Mouse (Mus musculus): ENCODE results near the gene Ccer2. TPM values are rescaled to one million over a fixed set of nuclear protein-coding genes. Genes with fewer than 3 reads are reported as not detected.

Gene Ccer2
- polyA plus RNA-seq, 1 experiment from 2014 or later, result 128 TPM

- Histone ChIP-seq H3K4me3 (replicated peaks) (no peak overlapping the region), H3K27ac (replicated peaks) (no peak overlapping the region), H3K4me2 (replicated peaks) (no peak overlapping the region), H3K9ac (no peak overlapping the region), H3K36me3 (peaks cover 3% of the 10 kb centered on the region), H3K9me3 (replicated peaks) (no peaks in the 10 kb centered on the region), H3K4me1 (peaks cover 37% of the 10 kb centered on the region), H3K27me3 (no peaks in the 10 kb centered on the region)
- no peak for ATAC-seq (ENCODE audit: insufficient number of reproducible peaks, low FRiP score, low TSS enrichment, low read depth)
- WGBS, result 81% methylated on average over 14 of the region's 14 CpGs
These were observed 36.6 kb downstream of the Ccer2 start for GRCm38 (mm10) chr7:28792391-28793185.

- ATAC-seq (ENCODE audit: insufficient number of reproducible peaks, low FRiP score, low TSS enrichment, low read depth), result no peak
- Histone ChIP-seq H3K27me3 (no peaks in the 10 kb centered on the region), H3K4me1 (peaks cover 27% of the 10 kb centered on the region), H3K4me2 (replicated peaks) (no peak overlapping the region), H3K9ac (no peak overlapping the region), H3K9me3 (replicated peaks) (no peaks in the 10 kb centered on the region), H3K27ac (replicated peaks) (no peak overlapping the region), H3K36me3 (no peaks in the 10 kb centered on the region), H3K4me3 (replicated peaks) (no peak overlapping the region)
- WGBS, result 44% methylated on average over 2 of the region's 2 CpGs
These were observed 37.9 kb downstream of the Ccer2 start for GRCm38 (mm10) chr7:28793834-28794233.

- Histone ChIP-seq H3K9me3 (replicated peaks) (no peaks in the 10 kb centered on the region), H3K36me3 (no peaks in the 10 kb centered on the region), H3K27me3 (no peaks in the 10 kb centered on the region), H3K9ac (no peak overlapping the region), H3K27ac (replicated peaks) (no peak overlapping the region), H3K4me3 (replicated peaks) (no peak overlapping the region), H3K4me1 (peaks cover 20% of the 10 kb centered on the region), H3K4me2 (replicated peaks) (no peak overlapping the region)
- WGBS, result 75% methylated on average over 3 of the region's 3 CpGs
- ATAC-seq (ENCODE audit: insufficient number of reproducible peaks, low FRiP score, low TSS enrichment, low read depth), result no peak
These were observed 38.5 kb downstream of the Ccer2 start for GRCm38 (mm10) chr7:28794496-28794895.

GRCm38 (mm10) chr7:28795832-28796231, 39.9 kb downstream of the Ccer2 start:
- no peak for ATAC-seq (ENCODE audit: insufficient number of reproducible peaks, low FRiP score, low TSS enrichment, low read depth)
- Histone ChIP-seq H3K4me3 (replicated peaks) (no peak overlapping the region), H3K36me3 (no peaks in the 10 kb centered on the region), H3K9me3 (replicated peaks) (no peaks in the 10 kb centered on the region), H3K4me1 (peaks cover 13% of the 10 kb centered on the region), H3K9ac (no peak overlapping the region), H3K27ac (replicated peaks) (peak overlapping the region; percentile 53; the same call in 1 of the 2 replicates), H3K4me2 (replicated peaks) (no peak overlapping the region), H3K27me3 (no peaks in the 10 kb centered on the region)
- 78% methylated on average over 15 of the region's 15 CpGs for WGBS

- H3K4me2 ChIP-seq (replicated peaks), result peak overlapping the region; percentile 43
- no peaks in the 10 kb centered on the region for H3K9me3 ChIP-seq (replicated peaks)
- H3K27ac ChIP-seq (replicated peaks), result peak overlapping the region; percentile 53
- peak overlapping the region; percentile 22 for H3K4me3 ChIP-seq (replicated peaks)
- peaks cover 19% of the 10 kb centered on the region for H3K4me1 ChIP-seq
- no peaks in the 10 kb centered on the region for H3K27me3 ChIP-seq
- 17% methylated on average over 32 of the region's 32 CpGs for WGBS
- ATAC-seq (ENCODE audit: insufficient number of reproducible peaks, low FRiP score, low TSS enrichment, low read depth), result peak; percentile 68; the same call in 1 of the 2 replicates
- no peaks in the 10 kb centered on the region for H3K36me3 ChIP-seq
- H3K9ac ChIP-seq, result peak overlapping the region; percentile 13; the same call in 1 of the 2 replicates
These were observed 40.6 kb downstream of the Ccer2 start for GRCm38 (mm10) chr7:28796562-28796975.

GRCm38 (mm10) chr7:28799994-28800393, 44.0 kb downstream of the Ccer2 start:
- no peaks in the 10 kb centered on the region for H3K36me3 ChIP-seq
- no peaks in the 10 kb centered on the region for H3K9me3 ChIP-seq (replicated peaks)
- H3K27me3 ChIP-seq, result no peaks in the 10 kb centered on the region
- no peak for ATAC-seq (ENCODE audit: insufficient number of reproducible peaks, low FRiP score, low TSS enrichment, low read depth)
- no peak overlapping the region for H3K4me2 ChIP-seq (replicated peaks)
- no peak overlapping the region for H3K27ac ChIP-seq (replicated peaks)
- WGBS, result 93% methylated on average over 9 of the region's 9 CpGs
- H3K9ac ChIP-seq, result no peak overlapping the region
- peaks cover 43% of the 10 kb centered on the region for H3K4me1 ChIP-seq
- H3K4me3 ChIP-seq (replicated peaks), result no peak overlapping the region

- no peak for ATAC-seq (ENCODE audit: insufficient number of reproducible peaks, low FRiP score, low TSS enrichment, low read depth)
- Histone ChIP-seq H3K4me2 (replicated peaks) (no peak overlapping the region), H3K4me1 (peaks cover 41% of the 10 kb centered on the region), H3K27me3 (no peaks in the 10 kb centered on the region), H3K4me3 (replicated peaks) (no peak overlapping the region), H3K9ac (no peak overlapping the region; the same call in 1 of the 2 replicates), H3K9me3 (replicated peaks) (no peaks in the 10 kb centered on the region), H3K36me3 (no peaks in the 10 kb centered on the region), H3K27ac (replicated peaks) (peak overlapping the region; percentile 96)
- WGBS, result 56% methylated on average over 3 of the region's 3 CpGs
These were observed 45.5 kb downstream of the Ccer2 start for GRCm38 (mm10) chr7:28801451-28801850.

- Histone ChIP-seq H3K4me1 (peaks cover 34% of the 10 kb centered on the region), H3K9me3 (replicated peaks) (no peaks in the 10 kb centered on the region), H3K27ac (replicated peaks) (peak overlapping the region; percentile 96), H3K36me3 (no peaks in the 10 kb centered on the region), H3K27me3 (no peaks in the 10 kb centered on the region), H3K9ac (no peak overlapping the region; the same call in 1 of the 2 replicates), H3K4me2 (replicated peaks) (peak overlapping the region; percentile 30), H3K4me3 (replicated peaks) (no peak overlapping the region)
- peak; percentile 84 for ATAC-seq (ENCODE audit: insufficient number of reproducible peaks, low FRiP score, low TSS enrichment, low read depth)
- WGBS, result 14% methylated on average over 10 of the region's 10 CpGs
These were observed 46.1 kb downstream of the Ccer2 start for GRCm38 (mm10) chr7:28801901-28802670.

- 7% methylated on average over 10 of the region's 10 CpGs for WGBS
- peak overlapping the region; percentile 96 for H3K27ac ChIP-seq (replicated peaks)
- no peaks in the 10 kb centered on the region for H3K36me3 ChIP-seq
These were observed 47.0 kb downstream of the Ccer2 start for GRCm38 (mm10) chr7:28802846-28803588.

GRCm38 (mm10) chr7:28803756-28804155, 47.8 kb downstream of the Ccer2 start:
- Histone ChIP-seq H3K27me3 (no peaks in the 10 kb centered on the region), H3K4me3 (replicated peaks) (no peak overlapping the region), H3K27ac (replicated peaks) (peak overlapping the region; percentile 96), H3K36me3 (no peaks in the 10 kb centered on the region), H3K4me2 (replicated peaks) (no peak overlapping the region), H3K9ac (no peak overlapping the region), H3K4me1 (peaks cover 44% of the 10 kb centered on the region), H3K9me3 (replicated peaks) (no peaks in the 10 kb centered on the region)
- no peak for ATAC-seq (ENCODE audit: insufficient number of reproducible peaks, low FRiP score, low TSS enrichment, low read depth)
- WGBS, result 29% methylated on average over 4 of the region's 4 CpGs

More at GRCm38 (mm10) chr7:28802846-28803588, 47.0 kb downstream of the Ccer2 start:
- ATAC-seq (ENCODE audit: insufficient number of reproducible peaks, low FRiP score, low TSS enrichment, low read depth), result peak; percentile 74
- H3K27me3 ChIP-seq, result no peaks in the 10 kb centered on the region
- no peak overlapping the region for H3K9ac ChIP-seq
- H3K4me2 ChIP-seq (replicated peaks), result peak overlapping the region; percentile 30; the same call in 1 of the 2 replicates
- peaks cover 40% of the 10 kb centered on the region for H3K4me1 ChIP-seq
- no peak overlapping the region for H3K4me3 ChIP-seq (replicated peaks)
- no peaks in the 10 kb centered on the region for H3K9me3 ChIP-seq (replicated peaks)

- H3K27ac ChIP-seq (replicated peaks), result no peak overlapping the region
- no peak for ATAC-seq (ENCODE audit: insufficient number of reproducible peaks, low FRiP score, low TSS enrichment, low read depth)
- no peaks in the 10 kb centered on the region for H3K9me3 ChIP-seq (replicated peaks)
- H3K4me3 ChIP-seq (replicated peaks), result no peak overlapping the region
- no peaks in the 10 kb centered on the region for H3K27me3 ChIP-seq
- WGBS, result 69% methylated on average over 4 of the region's 4 CpGs
- no peak overlapping the region for H3K4me2 ChIP-seq (replicated peaks)
- no peak overlapping the region for H3K9ac ChIP-seq
- peaks cover 31% of the 10 kb centered on the region for H3K4me1 ChIP-seq
- H3K36me3 ChIP-seq, result no peaks in the 10 kb centered on the region
These were observed 50.9 kb downstream of the Ccer2 start for GRCm38 (mm10) chr7:28806869-28807268.
